Mouse (Mus musculus) left cerebral cortex, adult 11 months (tissue): ENCODE measurements at regions not wholly inside any gene's neighbourhood (a gene's known extent, or its start where the extent isn't known, plus 50 kb on each side); places are given as distances from the start of the nearest gene placed in this dataset.

ENCODE experiments used
- DNase-seq: peaks from one replicate; pipeline ENCODE4 v3.0.0; 2022; ENCODE audit warnings: low spot score

- no peak for DNase-seq
Measured at GRCm38 (mm10) chr3:128415568-128415967, 519.4 kb upstream of the Fam241a start.

DNA sequence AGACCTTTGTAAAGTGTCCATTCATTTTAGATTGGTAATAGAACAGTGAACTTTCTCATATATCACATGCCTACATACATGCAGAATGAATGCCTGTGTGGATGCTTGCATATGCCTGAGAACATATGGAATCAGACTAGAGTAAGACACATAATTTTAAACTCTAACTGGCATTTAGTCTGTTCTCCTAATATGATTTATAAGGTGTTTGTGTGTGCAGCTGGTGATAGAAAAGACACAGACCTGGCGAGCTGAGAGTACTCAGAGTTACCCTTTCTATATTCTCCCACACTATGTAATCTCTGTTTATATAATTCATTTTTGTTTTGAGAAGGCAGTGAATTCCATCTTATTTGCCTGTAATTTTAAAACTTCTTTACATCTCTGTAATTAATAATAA lies 517.4 kb upstream of the Fam241a start:
- no peak for DNase-seq

- no peak for DNase-seq
Measured at GRCm38 (mm10) chr3:128412157-128412556, 516.0 kb upstream of the Fam241a start.

DNA sequence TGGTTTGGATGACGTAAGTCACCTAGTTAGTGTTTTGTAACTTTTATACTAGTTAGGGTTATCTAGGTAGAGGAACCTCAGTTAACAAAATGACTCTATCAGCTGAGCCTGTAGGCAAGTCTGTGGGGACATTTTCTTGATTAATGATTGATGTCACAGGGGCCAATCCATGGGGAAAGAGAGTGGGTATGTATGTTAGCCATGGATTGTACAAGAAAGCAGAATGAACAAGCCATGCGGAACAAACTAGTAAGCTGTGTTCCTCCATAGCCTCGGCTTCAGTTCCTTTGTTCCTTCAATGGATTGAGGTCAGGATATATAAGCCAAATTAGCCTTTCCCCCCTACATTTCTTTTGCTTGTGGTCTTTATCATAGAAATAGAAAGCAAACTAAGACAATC lies 498.7 kb upstream of the Fam241a start:
- DNase-seq, result no peak

DNA sequence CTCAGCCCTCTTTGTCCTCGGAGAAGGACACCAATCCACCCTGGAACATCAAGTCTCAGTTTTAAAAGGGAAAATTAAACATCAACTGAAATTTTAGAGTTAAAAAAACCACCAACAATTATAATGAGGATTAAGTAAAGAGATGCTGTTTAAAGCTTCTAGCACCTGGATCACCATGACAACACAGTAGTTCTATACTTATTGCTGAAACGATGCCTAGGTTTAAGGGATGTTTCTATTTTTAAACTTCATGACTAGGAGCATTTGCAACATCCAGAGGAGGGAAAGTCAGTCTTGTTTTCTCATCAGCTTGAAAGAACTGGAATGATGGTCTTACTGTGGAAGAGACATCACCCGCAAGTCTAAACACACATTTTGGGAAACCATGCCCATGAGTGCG lies 484.5 kb upstream of the Fam241a start:
- DNase-seq, result no peak

DNA sequence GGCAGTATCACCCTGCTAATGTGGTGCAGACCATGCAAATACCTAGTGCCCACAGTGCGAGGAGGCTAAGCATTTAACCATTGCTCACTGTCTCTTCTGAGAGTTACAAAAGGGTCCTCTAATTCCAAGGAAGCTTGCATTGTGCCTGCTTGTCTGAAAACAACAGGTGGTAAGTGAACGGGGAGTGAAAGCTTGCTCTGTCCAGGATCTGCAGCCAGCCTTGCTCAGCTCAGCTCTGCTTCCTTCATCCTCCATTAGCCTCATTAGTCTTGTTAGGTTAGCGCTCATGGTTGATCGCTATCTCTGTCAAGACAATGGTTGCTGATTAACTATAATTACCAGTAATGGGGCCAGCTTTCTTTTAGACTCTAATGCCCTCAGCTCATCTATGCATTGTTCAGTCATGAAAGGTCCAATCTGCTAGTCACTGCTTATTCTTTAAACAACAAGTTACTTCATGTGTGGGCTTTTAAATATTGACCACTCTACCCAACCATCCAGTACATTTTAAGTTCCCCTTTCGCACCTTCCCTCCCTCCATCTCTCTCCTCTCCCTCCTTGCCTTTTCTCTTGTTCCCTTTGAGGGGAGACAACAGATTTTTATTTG lies 473.5 kb upstream of the Fam241a start:
- no peak for DNase-seq

- DNase-seq, result no peak
Measured at GRCm38 (mm10) chr3:128362310-128362709, 466.2 kb upstream of the Fam241a start.

DNA sequence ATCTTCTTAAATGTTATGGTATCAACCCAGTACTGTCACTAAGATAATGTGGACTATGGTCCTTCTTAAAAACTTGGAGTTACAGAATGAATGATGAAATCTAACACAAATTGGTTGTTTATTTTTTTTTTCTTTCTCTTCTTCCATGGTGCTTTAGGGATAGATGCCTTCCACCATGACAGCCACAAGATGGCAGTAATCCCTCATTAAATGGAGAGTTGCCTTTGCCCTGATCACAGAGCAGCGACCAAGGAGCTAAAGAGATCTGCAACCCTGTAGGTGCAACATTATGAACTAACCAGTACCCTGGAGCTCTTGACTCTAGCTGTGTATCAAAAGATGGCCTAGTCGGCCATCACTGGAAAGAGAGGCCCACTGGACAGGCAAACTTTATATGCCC lies 453.0 kb upstream of the Fam241a start:
- DNase-seq, result peak; percentile 27

GRCm38 (mm10) chr3:128347782-128348574 lies 451.9 kb upstream of the Fam241a start:
- DNase-seq, result no peak

- no peak for DNase-seq
Measured at GRCm38 (mm10) chr3:128337508-128337907, 441.4 kb upstream of the Fam241a start.

DNA sequence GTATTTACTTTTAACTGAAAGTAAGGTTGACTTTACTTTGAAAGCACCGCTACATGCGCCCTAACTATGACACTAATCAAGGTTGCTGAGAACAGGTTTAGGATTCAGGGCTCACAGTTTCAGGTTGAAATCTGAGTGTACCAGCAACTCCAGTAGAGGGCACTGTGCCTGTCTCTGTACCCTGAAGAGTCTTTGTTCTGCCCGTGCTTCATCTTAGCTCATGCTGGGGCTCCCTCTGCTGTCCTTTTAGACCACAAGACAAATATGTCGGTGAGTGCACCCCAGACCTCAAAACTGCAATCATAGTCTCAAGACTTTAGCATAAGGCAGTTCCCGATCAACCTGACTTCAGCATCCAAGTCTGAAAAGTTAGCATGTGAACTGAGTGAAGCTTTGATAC lies 440.9 kb upstream of the Fam241a start:
- DNase-seq, result peak; percentile 71

DNA sequence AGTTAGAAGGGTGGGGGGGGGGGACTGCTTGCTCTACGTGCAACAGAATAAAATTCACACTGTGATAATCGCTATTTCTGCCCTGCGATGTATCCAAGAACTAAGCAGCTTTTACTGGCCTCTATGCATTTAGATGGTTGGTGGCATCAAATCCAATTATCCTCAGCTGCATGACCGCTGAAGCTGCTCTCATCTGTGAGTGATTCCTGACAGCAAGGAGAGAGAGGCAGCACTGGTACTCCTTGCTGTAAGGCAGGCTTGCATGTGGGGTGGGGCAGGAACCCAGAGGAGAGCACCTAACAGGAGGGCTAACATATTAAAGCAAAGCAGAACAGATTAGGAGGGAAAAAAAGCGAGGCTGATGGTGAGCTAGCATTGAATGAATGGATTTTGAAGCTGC lies 431.6 kb upstream of the Fam241a start:
- no peak for DNase-seq

DNA sequence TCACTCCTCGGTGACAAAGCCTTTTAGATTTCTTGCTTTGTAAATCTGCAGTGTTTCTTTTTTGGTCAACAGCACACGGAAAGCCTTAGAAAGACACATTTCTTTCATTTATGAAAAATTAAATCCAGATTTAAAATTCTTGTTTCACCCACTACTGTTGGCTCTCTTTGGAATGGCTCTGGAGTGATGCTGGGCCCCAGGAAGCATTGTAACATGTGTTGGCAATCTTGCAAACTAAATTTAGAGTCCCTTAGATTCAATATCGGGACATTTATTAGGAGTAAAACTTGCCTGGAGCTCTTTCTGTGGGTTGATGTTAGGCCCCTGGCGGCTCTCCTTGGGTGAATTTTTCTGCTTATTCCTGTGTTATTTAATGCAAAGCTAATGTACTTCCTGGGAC lies 405.2 kb upstream of the Fam241a start:
- DNase-seq, result no peak

- DNase-seq, result no peak
Measured at GRCm38 (mm10) chr3:128298110-128298509, 402.0 kb upstream of the Fam241a start.

DNA sequence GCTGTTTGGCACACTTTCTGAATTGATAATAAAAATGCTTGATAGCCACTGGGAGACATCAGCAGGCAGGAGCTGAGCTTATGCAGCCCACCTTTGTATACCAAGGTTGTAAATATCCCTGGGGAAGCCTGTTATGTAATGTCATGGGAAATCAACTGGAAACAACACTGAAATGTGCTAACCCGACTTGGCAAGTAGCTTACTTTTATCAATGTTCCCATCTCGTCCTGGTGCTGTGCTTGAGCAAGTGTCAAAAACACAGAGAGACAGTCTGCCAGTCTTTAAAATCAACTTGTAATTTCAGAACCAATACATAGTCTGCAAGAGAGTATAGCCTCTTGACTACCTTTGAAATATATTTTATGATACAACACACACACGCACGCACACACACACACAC lies 391.7 kb upstream of the Fam241a start:
- DNase-seq, result no peak

DNA sequence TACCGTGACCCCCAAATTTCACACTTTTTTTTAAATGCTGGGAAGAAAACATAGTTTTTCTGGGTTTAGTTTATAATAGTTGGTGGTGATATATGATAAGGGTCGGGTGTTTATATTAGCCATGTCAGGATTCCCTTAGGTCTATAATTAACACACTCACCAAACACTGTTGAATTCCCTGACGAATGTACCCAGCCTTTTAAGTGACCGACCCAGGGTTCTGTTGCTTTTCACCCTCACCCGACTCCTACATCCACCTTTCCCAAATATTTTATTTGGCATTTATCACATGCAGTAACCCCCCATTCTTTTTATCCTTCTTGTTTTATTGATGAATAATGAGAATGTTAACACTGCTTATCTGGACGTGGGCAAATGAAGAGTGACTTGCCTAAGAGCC lies 389.1 kb upstream of the Fam241a start:
- no peak for DNase-seq

GRCm38 (mm10) chr3:128280626-128281025 lies 384.5 kb upstream of the Fam241a start:
- no peak for DNase-seq

DNA sequence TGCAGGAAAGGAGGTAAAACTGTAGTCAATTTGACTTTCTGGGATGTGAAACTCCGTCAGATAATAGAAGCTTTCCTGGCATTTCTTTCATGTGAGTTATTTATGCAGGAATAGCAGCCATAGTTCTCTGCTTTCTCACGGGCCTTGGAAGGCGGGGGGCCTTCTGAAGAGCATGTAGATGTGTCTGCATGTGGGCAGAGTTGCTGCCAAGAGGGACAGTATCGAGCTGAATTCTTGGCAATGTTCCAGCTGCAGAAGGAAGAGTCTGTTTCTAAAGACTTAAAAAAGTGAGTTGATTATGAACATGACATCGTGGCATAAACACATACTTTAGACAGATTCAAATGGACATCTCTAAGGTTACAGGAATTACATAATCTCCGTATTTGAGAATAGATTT lies 374.5 kb upstream of the Fam241a start:
- no peak for DNase-seq

DNA sequence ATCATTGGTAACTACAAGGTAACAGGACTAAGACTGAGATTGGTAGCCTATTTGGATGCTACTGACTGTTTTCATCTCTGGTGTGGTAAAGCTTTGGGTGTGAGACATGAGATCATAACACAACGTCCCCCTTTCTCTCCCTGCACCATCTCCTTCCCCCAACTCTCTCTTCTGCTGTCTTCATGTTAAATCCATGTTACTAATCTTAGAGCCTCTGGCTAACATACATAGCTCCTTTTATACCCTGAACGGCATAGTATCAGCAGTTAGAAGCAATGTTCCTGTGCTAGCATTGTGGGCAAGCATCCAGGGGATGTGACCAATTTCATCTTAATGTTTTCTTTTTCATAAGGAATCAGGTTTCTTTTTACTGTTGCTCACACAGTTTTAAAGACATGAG lies 365.1 kb upstream of the Fam241a start:
- no peak for DNase-seq

- DNase-seq, result no peak
Measured at GRCm38 (mm10) chr3:128247816-128248215, 351.7 kb upstream of the Fam241a start.

DNA sequence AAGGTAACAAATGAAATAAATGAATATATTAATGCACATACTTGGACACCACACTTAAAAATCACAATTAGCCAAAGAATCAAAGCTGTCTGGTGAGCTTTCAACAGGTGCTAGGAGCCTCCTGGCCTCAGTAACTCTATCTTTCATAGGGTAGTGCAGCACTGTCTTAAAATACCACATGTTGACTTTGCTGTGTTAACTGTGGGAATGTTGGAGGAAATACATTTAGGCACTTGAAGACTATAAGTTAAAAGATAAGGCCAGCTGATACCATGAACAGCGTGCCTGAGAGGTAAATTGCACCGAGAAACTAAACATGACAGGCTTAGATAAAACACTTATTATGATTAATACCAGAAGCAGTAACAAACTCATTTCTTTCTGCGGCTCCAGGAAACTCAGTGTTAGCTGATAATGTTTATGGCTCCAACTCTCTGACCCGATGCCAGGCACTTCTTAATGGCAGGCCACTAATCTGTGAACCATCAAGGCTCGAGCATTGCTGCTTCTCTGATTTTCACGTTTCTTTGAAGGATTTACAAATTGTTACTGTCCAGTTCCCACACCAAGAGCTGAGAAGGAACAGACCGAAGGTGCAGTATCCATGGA lies 343.8 kb upstream of the Fam241a start:
- DNase-seq, result no peak

DNA sequence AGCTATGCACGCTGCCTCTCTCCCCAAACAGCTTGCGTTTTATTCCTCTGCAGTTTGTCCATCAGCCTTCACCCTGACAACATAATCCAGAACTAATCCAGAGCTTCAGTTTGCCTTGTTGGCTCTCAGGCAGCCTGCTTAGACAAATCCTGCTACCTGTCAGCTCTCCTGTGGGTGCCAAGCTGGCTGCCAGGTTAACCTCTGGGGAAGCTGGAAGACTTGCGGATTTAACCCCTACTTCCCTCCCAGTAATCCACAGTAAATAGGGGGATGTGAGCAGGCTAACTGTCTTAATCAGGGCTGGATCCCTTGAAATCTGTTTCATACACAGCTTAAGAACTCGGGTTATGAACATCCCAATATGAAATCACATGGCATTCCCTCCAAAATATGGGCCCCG lies 334.3 kb upstream of the Fam241a start:
- DNase-seq, result no peak

DNA sequence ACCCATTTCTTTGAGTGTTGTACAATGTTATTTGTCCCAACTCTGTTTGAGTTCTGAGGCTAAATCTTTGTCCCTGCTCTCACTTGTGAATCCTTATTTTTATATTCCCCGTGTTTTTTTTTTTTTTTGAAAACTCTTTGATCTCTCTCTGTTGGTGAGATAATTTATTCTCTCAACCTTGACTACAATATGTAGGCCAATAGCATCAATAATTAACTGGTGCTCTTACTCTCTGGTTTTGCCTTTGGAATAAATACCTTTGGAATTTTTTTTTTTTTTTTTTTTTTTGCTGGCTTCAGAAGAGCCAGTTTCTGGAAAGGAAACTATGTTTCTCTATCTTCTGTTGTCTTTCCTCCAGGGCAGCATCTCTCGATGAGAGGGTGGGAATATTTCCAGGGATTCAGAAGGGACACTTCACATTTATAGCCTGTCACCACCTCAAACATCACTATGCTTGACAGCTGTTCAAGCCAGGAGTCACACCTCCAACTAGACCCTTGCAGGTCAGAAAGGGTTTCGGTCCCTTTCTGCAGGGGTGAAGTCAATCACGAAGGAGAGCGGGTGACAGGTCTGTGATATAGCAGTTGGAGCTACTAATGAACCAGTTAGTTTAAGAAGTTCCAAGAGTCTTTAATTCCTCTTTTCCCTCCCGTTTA lies 330.9 kb upstream of the Fam241a start:
- DNase-seq, result no peak
